In the genomic region with DNA sequence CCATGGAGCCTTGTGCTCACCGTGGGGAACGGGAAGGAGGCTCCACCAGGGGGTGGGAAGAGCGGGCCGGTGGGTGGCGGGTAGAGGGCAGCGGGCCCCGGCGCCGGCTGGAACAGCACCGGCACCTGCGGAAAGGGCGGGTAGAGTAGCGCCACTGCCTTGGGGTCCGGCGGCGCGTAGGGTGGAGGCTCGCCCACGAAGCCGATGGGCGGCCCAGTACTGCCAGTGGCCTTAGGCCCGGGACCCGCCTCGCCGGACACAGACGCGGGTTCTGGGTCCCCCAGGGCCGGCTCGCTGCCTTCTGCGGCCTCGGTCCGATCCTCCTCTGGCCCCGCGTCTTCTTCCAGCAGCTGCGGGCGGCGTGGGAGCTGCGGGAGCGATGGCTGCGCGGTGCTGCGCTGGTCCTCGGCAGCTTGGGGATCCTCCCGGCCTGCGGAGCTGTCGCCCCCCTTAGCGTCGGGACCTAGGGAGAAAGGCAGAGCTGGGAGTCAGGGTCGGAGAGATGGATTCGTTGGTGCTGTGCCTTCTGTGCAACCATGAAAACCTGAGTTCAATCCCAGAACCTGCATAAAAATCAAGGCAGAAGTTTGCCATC, we compare ENCODE assay signal across 10 mouse cellular contexts. TPM values are rescaled to one million over a fixed set of nuclear protein-coding genes. Genes with fewer than 3 reads are reported as not detected.
DNase-seq lines count a peak whose midpoint lies in the region; ATAC-seq and TF ChIP-seq lines count a peak whose summit lies in the region.
"Had no signal": no experiment of that assay in that cellular context is flagged by ENCODE, and none has a peak within 500 bp of the region (broad histone marks: within the 10 kb centered on the region; RNA-seq: fewer than 3 reads in every experiment).

No protein-coding gene starts in this region.

- peak overlapping the region; percentile 45 for H3K4me3 ChIP-seq in heart, embryonic 15.5 days
- H3K4me3 ChIP-seq in cortical plate, adult 2 months (ENCODE audit: insufficient read depth, low read length) = peak overlapping the region; percentile 30
- H3K4me3 ChIP-seq in heart, embryonic 16.5 days (ENCODE audit: low read length) = peak overlapping the region; percentile 48
- H3K4me3 ChIP-seq in midbrain, embryonic 11.5 days (ENCODE audit: low read depth, low read length) = peak overlapping the region; percentile 31

- peak overlapping the region; percentile 78 for H3K4me2 ChIP-seq in heart, embryonic 15.5 days
- peak overlapping the region; percentile 78 for H3K4me2 ChIP-seq in heart, embryonic 16.5 days (ENCODE audit: low read depth, low read length)
- H3K4me2 ChIP-seq in midbrain, embryonic 11.5 days = peak overlapping the region; percentile 67

- peak overlapping the region; percentile 45 for H3K9ac ChIP-seq in heart, embryonic 15.5 days
- H3K9ac ChIP-seq in heart, embryonic 16.5 days (ENCODE audit: low read length) = peak overlapping the region; percentile 50
- H3K9ac ChIP-seq in midbrain, embryonic 11.5 days (ENCODE audit: low read length) = peak overlapping the region; percentile 61

- no peak for ATAC-seq in heart, embryonic 15.5 days (replicated peaks; ENCODE audit: insufficient number of reproducible peaks, insufficient read depth, low FRiP score, low read depth)
- no peak for ATAC-seq in heart, embryonic 16.5 days (replicated peaks; ENCODE audit: extremely low read depth, insufficient read depth, low FRiP score)
- no peak for ATAC-seq in midbrain, embryonic 11.5 days (ENCODE audit: low FRiP score)
- ATAC-seq: Patski had no signal

- H3K36me3 ChIP-seq in heart, embryonic 15.5 days = no peaks in the 10 kb centered on the region
- H3K36me3 ChIP-seq in heart, embryonic 16.5 days (ENCODE audit: control insufficient read depth, insufficient read depth) = no peaks in the 10 kb centered on the region
- H3K36me3 ChIP-seq in midbrain, embryonic 11.5 days (ENCODE audit: control insufficient read depth, insufficient read depth, low read length) = no peaks in the 10 kb centered on the region

- TF ChIP-seq POLR2A in cortical plate, adult 2 months (IDR thresholded peaks at IDR 0.05; ENCODE audit: extremely low read depth, insufficient read depth, low read length) = no peak

- H3K9me3 ChIP-seq in heart, embryonic 15.5 days (replicated peaks) = no peaks in the 10 kb centered on the region
- H3K9me3 ChIP-seq in heart, embryonic 16.5 days (replicated peaks; ENCODE audit: control insufficient read depth, low read length) = peaks cover under 1% of the 10 kb centered on the region; the same call in 1 of the 2 replicates
- no peaks in the 10 kb centered on the region for H3K9me3 ChIP-seq in midbrain, embryonic 11.5 days (ENCODE audit: control insufficient read depth, low read length)

- H3K27ac ChIP-seq in heart, embryonic 15.5 days = no peak overlapping the region
- no peak overlapping the region for H3K27ac ChIP-seq in cortical plate, adult 2 months (ENCODE audit: insufficient read depth, low read length)
- no peak overlapping the region for H3K27ac ChIP-seq in heart, embryonic 16.5 days (ENCODE audit: low read length)
- no peak overlapping the region for H3K27ac ChIP-seq in midbrain, embryonic 11.5 days (ENCODE audit: low read depth, low read length)

- DNase-seq in heart, adult 18-20 months = no peak
- peak; percentile 87 for DNase-seq in midbrain, embryonic 11.5 days (ENCODE audit: low spot score, missing footprints)
- DNase-seq in adrenal gland, adult 8-10 months = no peak
- no peak for DNase-seq in gastrocnemius, postnatal 4 days (ENCODE audit: low spot score in 2 of 2)
- no peak for DNase-seq in gastrocnemius, postnatal 25 days

- no peak for TF ChIP-seq CTCF in cortical plate, adult 2 months (IDR thresholded peaks at IDR 0.05; ENCODE audit: extremely low read depth, insufficient read depth, low read length)

- H3K27me3 ChIP-seq in heart, embryonic 15.5 days = peaks cover 64% of the 10 kb centered on the region
- H3K27me3 ChIP-seq in heart, embryonic 16.5 days (ENCODE audit: control insufficient read depth, insufficient read depth, low read length) = peaks cover 37% of the 10 kb centered on the region
- peaks cover 35% of the 10 kb centered on the region for H3K27me3 ChIP-seq in midbrain, embryonic 11.5 days (ENCODE audit: control insufficient read depth, insufficient read depth, low read length)
- H3K27me3 ChIP-seq: Patski had no signal

- 3% methylated on average over 50 of the region's 50 CpGs for WGBS in heart, embryonic 15.5 days
- WGBS in heart, embryonic 16.5 days = 2% methylated on average over 50 of the region's 50 CpGs
- WGBS in midbrain, embryonic 11.5 days = 2% methylated on average over 49 of the region's 50 CpGs

- H3K4me1 ChIP-seq in heart, embryonic 15.5 days (replicated peaks) = peaks cover 11% of the 10 kb centered on the region
- H3K4me1 ChIP-seq in cortical plate, adult 2 months (ENCODE audit: control insufficient read depth, insufficient read depth, low read length) = no peaks in the 10 kb centered on the region
- H3K4me1 ChIP-seq in heart, embryonic 16.5 days (ENCODE audit: control insufficient read depth, insufficient read depth, low read length) = peaks cover 4% of the 10 kb centered on the region; the same call in 1 of the 2 replicates
- peaks cover 15% of the 10 kb centered on the region for H3K4me1 ChIP-seq in midbrain, embryonic 11.5 days (ENCODE audit: control insufficient read depth, insufficient read depth, low read length)

RNA-seq across cellular contexts. Expression of gene Gm13420, which starts 4.2 kb away (rescaled TPM):
- polyA plus RNA-seq in heart, embryonic 15.5 days (2015; fragmentation: Nextera tagmentation; extraction: Ambion mirVana) = not detected in 2 replicates
- total RNA-seq in heart, adult 18-20 months (2021) = not detected
- polyA plus RNA-seq in cortical plate, adult 2 months (2012; rRNA removed) = 0.96 and 1.1 TPM in 2 replicates
- polyA plus RNA-seq in heart, embryonic 16.5 days (2015; fragmentation: Nextera tagmentation; extraction: Ambion mirVana) = not detected in 2 replicates
- not detected in 2 replicates for polyA plus RNA-seq in midbrain, embryonic 11.5 days (2014; fragmentation: Nextera tagmentation; extraction: Ambion mirVana)
- under 1 TPM in 2 of 4 experiments, not detected in 2; 0.43 to 0.46 TPM for total RNA-seq in adrenal gland, adult 8-10 months (2022)
- total RNA-seq in gastrocnemius, postnatal 4 days (2021) = not detected
- not detected for total RNA-seq in gastrocnemius, postnatal 25 days (2021)
- total RNA-seq: neutrophil, adult 5-6 weeks had no signal

RNA-seq across cellular contexts. Expression of gene Gm13547, which starts 11.8 kb away (rescaled TPM):
- not detected in 2 replicates for polyA plus RNA-seq in heart, embryonic 15.5 days (2015; fragmentation: Nextera tagmentation; extraction: Ambion mirVana)
- not detected for total RNA-seq in heart, adult 18-20 months (2021)
- not detected in 2 replicates for polyA plus RNA-seq in cortical plate, adult 2 months (2012; rRNA removed)
- 0.32 TPM in 1 of 2 replicates, not detected in the other for polyA plus RNA-seq in heart, embryonic 16.5 days (2015; fragmentation: Nextera tagmentation; extraction: Ambion mirVana)
- not detected in 2 replicates for polyA plus RNA-seq in midbrain, embryonic 11.5 days (2014; fragmentation: Nextera tagmentation; extraction: Ambion mirVana)
- not detected for total RNA-seq in adrenal gland, adult 8-10 months (2022)
- not detected for total RNA-seq in gastrocnemius, postnatal 4 days (2021)
- total RNA-seq in gastrocnemius, postnatal 25 days (2021) = not detected

RNA-seq across cellular contexts. Expression of gene Coq4, which starts 40.0 kb away (rescaled TPM):
- 22.9 and 28.7 TPM in 2 replicates for polyA plus RNA-seq in heart, embryonic 15.5 days (2015; fragmentation: Nextera tagmentation; extraction: Ambion mirVana)
- 10 to 100 TPM; 16.8 to 18.9 TPM for total RNA-seq in heart, adult 18-20 months (2021)
- 39.0 and 42.6 TPM in 2 replicates for polyA plus RNA-seq in cortical plate, adult 2 months (2012; rRNA removed)
- 27.2 and 31.4 TPM in 2 replicates for polyA plus RNA-seq in heart, embryonic 16.5 days (2015; fragmentation: Nextera tagmentation; extraction: Ambion mirVana)
- 32.1 and 35.3 TPM in 2 replicates for polyA plus RNA-seq in midbrain, embryonic 11.5 days (2014; fragmentation: Nextera tagmentation; extraction: Ambion mirVana)
- total RNA-seq in adrenal gland, adult 8-10 months (2022) = 10 to 100 TPM; 18.6 to 25.1 (median 20.7) TPM
- 1 to 10 TPM; 8.1 to 9.7 TPM for total RNA-seq in gastrocnemius, postnatal 4 days (2021)
- 1 to 10 TPM; 7.4 to 8.3 TPM for total RNA-seq in gastrocnemius, postnatal 25 days (2021)

RNA-seq across cellular contexts. Expression of gene Trub2, which starts 41.0 kb away (rescaled TPM):
- 21.0 and 29.8 TPM in 2 replicates for polyA plus RNA-seq in heart, embryonic 15.5 days (2015; fragmentation: Nextera tagmentation; extraction: Ambion mirVana)
- 10 to 100 TPM; 31.6 to 42.1 TPM for total RNA-seq in heart, adult 18-20 months (2021)
- 37.6 and 40.0 TPM in 2 replicates for polyA plus RNA-seq in cortical plate, adult 2 months (2012; rRNA removed)
- polyA plus RNA-seq in heart, embryonic 16.5 days (2015; fragmentation: Nextera tagmentation; extraction: Ambion mirVana) = 26.4 and 29.6 TPM in 2 replicates
- 25.9 and 29.1 TPM in 2 replicates for polyA plus RNA-seq in midbrain, embryonic 11.5 days (2014; fragmentation: Nextera tagmentation; extraction: Ambion mirVana)
- 10 to 100 TPM; 38.8 to 73.6 (median 49.8) TPM for total RNA-seq in adrenal gland, adult 8-10 months (2022)
- total RNA-seq in gastrocnemius, postnatal 4 days (2021) = 10 to 100 TPM; 33.9 to 40.4 TPM
- total RNA-seq in gastrocnemius, postnatal 25 days (2021) = 10 to 100 TPM; 24.8 to 24.9 TPM

RNA-seq across cellular contexts. Expression of gene Slc27a4, which starts 55.1 kb away (rescaled TPM):
- polyA plus RNA-seq in heart, embryonic 15.5 days (2015; fragmentation: Nextera tagmentation; extraction: Ambion mirVana) = 9.7 and 12.6 TPM in 2 replicates
- 10 to 100 TPM; 16.2 to 17.6 TPM for total RNA-seq in heart, adult 18-20 months (2021)
- polyA plus RNA-seq in cortical plate, adult 2 months (2012; rRNA removed) = 74.2 and 77.1 TPM in 2 replicates
- 10.6 and 11.5 TPM in 2 replicates for polyA plus RNA-seq in heart, embryonic 16.5 days (2015; fragmentation: Nextera tagmentation; extraction: Ambion mirVana)
- polyA plus RNA-seq in midbrain, embryonic 11.5 days (2014; fragmentation: Nextera tagmentation; extraction: Ambion mirVana) = 15.2 and 15.9 TPM in 2 replicates
- total RNA-seq in adrenal gland, adult 8-10 months (2022) = 10 to 100 TPM; 29.2 to 51.3 (median 39.1) TPM
- total RNA-seq in gastrocnemius, postnatal 4 days (2021) = 10 to 100 TPM; 16.2 to 16.3 TPM
- total RNA-seq in gastrocnemius, postnatal 25 days (2021) = 10 to 100 TPM in 1 of 2 experiments, 1 to 10 TPM in 1; 8.2 to 10.7 TPM
